Mouse (Mus musculus) liver, embryonic 15.5 days (tissue): ENCODE data around the gene Fermt3. TPM values are rescaled to one million over a fixed set of nuclear protein-coding genes. Genes with fewer than 3 reads are reported as not detected.

Experiments used
- ATAC-seq: fragments of 200-750 bp; cut with Nextera tagmentation; 2 replicates; pipeline ENCODE4 v1.8.0; 2017; ENCODE audit warnings: moderate number of reproducible peaks, mild to moderate bottlenecking, moderate library complexity; ENCODE audit not compliant: insufficient read depth
- H3K27ac ChIP-seq: fragments of 300-500 bp; sonication (generic); replicated peaks from 2 replicates; pipeline ENCODE4 v1.5.1; 2015; ENCODE audit warnings: mild to moderate bottlenecking, inconsistent platforms
- H3K27me3 ChIP-seq: fragments of 300-500 bp; sonication (generic); 2 replicates; pipeline ENCODE4 v1.6.1; 2015; ENCODE audit warnings: mild to moderate bottlenecking, inconsistent platforms
- H3K36me3 ChIP-seq: fragments of 300-500 bp; sonication (generic); replicated peaks from 2 replicates; pipeline ENCODE4 v1.6.1; 2015; ENCODE audit warnings: moderate library complexity, mild to moderate bottlenecking, inconsistent platforms
- H3K4me1 ChIP-seq: fragments of 300-500 bp; sonication (generic); replicated peaks from 2 replicates; pipeline ENCODE4 v1.6.1; 2015; ENCODE audit warnings: inconsistent platforms
- H3K4me2 ChIP-seq: fragments of 300-500 bp; sonication (generic); 2 replicates; pipeline ENCODE4 v1.6.1; 2015; ENCODE audit warnings: moderate library complexity, mild to moderate bottlenecking, inconsistent platforms
- H3K4me3 ChIP-seq: fragments of 300-500 bp; sonication (generic); replicated peaks from 2 replicates; pipeline ENCODE4 v1.5.1; 2015; ENCODE audit warnings: mild to moderate bottlenecking, inconsistent platforms
- H3K9ac ChIP-seq: fragments of 300-500 bp; sonication (generic); 2 replicates; pipeline ENCODE4 v1.6.1; 2015; ENCODE audit warnings: moderate library complexity, mild to moderate bottlenecking, inconsistent platforms
- H3K9me3 ChIP-seq: fragments of 300-500 bp; sonication (generic); replicated peaks from 2 replicates; pipeline ENCODE4 v1.6.1; 2016; ENCODE audit warnings: inconsistent platforms
- WGBS: fragments of 180-500 bp; shearing (Covaris S2); methylation state at CpG from one replicate; pipeline ENCODE4 v1.1.7; 2015; ENCODE audit warnings: mixed read lengths; ENCODE audit not compliant: insufficient replicate concordance; 5-methylcytosine and 5-hydroxymethylcytosine counted together
- polyA plus RNA-seq: library from polyadenylated mRNA; unstranded; fragments of >200 nt; fragmentation: Nextera tagmentation; extraction: Ambion mirVana; gene quantifications from 2 replicates; pipeline ENCODE4 v1.2.1, GENCODE M21; 2015

Gene Fermt3
- polyA plus RNA-seq, 1 experiment from 2014 or later = 105 TPM

GRCm38 (mm10) chr19:6949951-6950350 is 69.3 kb downstream of the Fermt3 start:
- H3K36me3 ChIP-seq = peaks cover 7% of the 10 kb centered on the region; the same call in 1 of the 2 replicates
- H3K4me3 ChIP-seq = no peak overlapping the region
- peaks cover 57% of the 10 kb centered on the region for H3K4me1 ChIP-seq
- no peak for ATAC-seq
- no peak overlapping the region for H3K9ac ChIP-seq
- H3K27me3 ChIP-seq = no peaks in the 10 kb centered on the region
- H3K27ac ChIP-seq = no peak overlapping the region
- H3K4me2 ChIP-seq = peak overlapping the region; percentile 98
- no peaks in the 10 kb centered on the region for H3K9me3 ChIP-seq
- 52% methylated on average over 5 of the region's 5 CpGs for WGBS

DNA sequence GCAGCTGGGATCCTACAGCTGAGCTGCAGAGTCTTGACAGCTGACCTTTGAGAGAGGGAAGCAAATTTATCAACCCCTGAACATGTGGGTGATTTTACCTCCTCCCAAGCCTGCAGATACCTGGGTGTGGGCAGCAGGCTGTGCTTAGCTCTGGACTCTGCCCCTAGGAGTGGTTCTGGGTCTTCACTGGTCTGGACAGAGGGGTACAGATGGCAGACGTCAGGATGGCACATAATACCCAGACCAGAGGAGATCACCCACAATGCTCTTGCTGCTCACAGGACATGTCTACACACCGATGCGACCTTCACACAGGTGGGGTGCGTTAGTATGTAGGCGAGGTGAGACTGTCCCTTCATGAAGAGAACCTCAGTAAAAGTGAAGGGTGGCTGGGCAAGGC is 69.7 kb downstream of the Fermt3 start:
- Histone ChIP-seq H3K27ac (no peak overlapping the region), H3K9ac (no peak overlapping the region), H3K9me3 (no peaks in the 10 kb centered on the region), H3K4me2 (no peak overlapping the region; the same call in 1 of the 2 replicates), H3K4me1 (peaks cover 57% of the 10 kb centered on the region), H3K27me3 (no peaks in the 10 kb centered on the region), H3K4me3 (no peak overlapping the region), H3K36me3 (peaks cover 3% of the 10 kb centered on the region; the same call in 1 of the 2 replicates)
- no peak for ATAC-seq
- 80% methylated on average over 5 of the region's 5 CpGs for WGBS

Other genes starting within 250 kb of the Fermt3 start
- gene Rps6ka4, start 178.8 kb downstream of the Fermt3 start, polyA plus RNA-seq = 6.3 TPM in 2 replicates
- gene Ccdc88b, start 161.3 kb downstream of the Fermt3 start, polyA plus RNA-seq = 2.5 and 2.8 TPM in 2 replicates
- gene Trmt112, start 109.8 kb downstream of the Fermt3 start, polyA plus RNA-seq = 59.7 and 67.9 TPM in 2 replicates
- 144 and 151 TPM in 2 replicates for gene Prdx5, start 109.4 kb downstream of the Fermt3 start, polyA plus RNA-seq
- gene Esrra, start 97.7 kb downstream of the Fermt3 start, polyA plus RNA-seq = 3.8 and 4.9 TPM in 2 replicates
- 0.24 and 0.59 TPM in 2 replicates for gene Catsperz, start 94.1 kb downstream of the Fermt3 start, polyA plus RNA-seq
- 0.08 TPM in 1 of 2 replicates, not detected in the other for gene Kcnk4, start 85.0 kb downstream of the Fermt3 start, polyA plus RNA-seq
- 25.5 and 26.1 TPM in 2 replicates for gene Bad, start 77.6 kb downstream of the Fermt3 start, polyA plus RNA-seq
- gene Gpr137, start 77.0 kb downstream of the Fermt3 start, polyA plus RNA-seq = 7.4 TPM in 2 replicates
- gene Ppp1r14b, start 44.5 kb downstream of the Fermt3 start, polyA plus RNA-seq = 51.4 and 55.8 TPM in 2 replicates
- 5.9 and 6.8 TPM in 2 replicates for gene Plcb3, start 43.0 kb downstream of the Fermt3 start, polyA plus RNA-seq
- gene Fkbp2, start 39.0 kb downstream of the Fermt3 start, polyA plus RNA-seq = 88.3 and 101 TPM in 2 replicates
- 15.5 and 15.6 TPM in 2 replicates for gene Vegfb, start 31.8 kb downstream of the Fermt3 start, polyA plus RNA-seq
- gene Dnajc4, start 26.9 kb downstream of the Fermt3 start, polyA plus RNA-seq = 10.2 and 10.9 TPM in 2 replicates
- gene Nudt22, start 23.4 kb downstream of the Fermt3 start, polyA plus RNA-seq = 9.5 and 10.4 TPM in 2 replicates
- gene Trpt1, start 23.3 kb downstream of the Fermt3 start, polyA plus RNA-seq = 1.6 and 2.3 TPM in 2 replicates
- gene Stip1, start 20.5 kb upstream of the Fermt3 start, polyA plus RNA-seq = 116 and 121 TPM in 2 replicates
- 5.6 and 6.2 TPM in 2 replicates for gene Macrod1, start 37.3 kb upstream of the Fermt3 start, polyA plus RNA-seq
- 0.17 TPM in 2 replicates for gene Flrt1, start 86.3 kb upstream of the Fermt3 start, polyA plus RNA-seq
- gene Otub1, start 186.8 kb upstream of the Fermt3 start, polyA plus RNA-seq = 53.7 and 58.4 TPM in 2 replicates
- 485 and 535 TPM in 2 replicates for gene Cox8a, start 198.1 kb upstream of the Fermt3 start, polyA plus RNA-seq
- 25.0 and 25.4 TPM in 2 replicates for gene Naa40, start 221.7 kb upstream of the Fermt3 start, polyA plus RNA-seq
- 1.1 and 1.3 TPM in 2 replicates for gene Rcor2, start 247.9 kb upstream of the Fermt3 start, polyA plus RNA-seq